Mouse (Mus musculus) bone marrow macrophage, adult 2 months (primary cell): Measurements from ENCODE around the gene Cib4. TPM values are rescaled to one million over a fixed set of nuclear protein-coding genes. Genes with fewer than 3 reads are reported as not detected.

Experiments
- H3K27ac ChIP-seq: 2 replicates; pipeline ENCODE4 v1.5.1; 2012; ENCODE audit warnings: low read depth, low read length; ENCODE audit not compliant: insufficient read depth
- H3K4me1 ChIP-seq: 2 replicates; pipeline ENCODE4 v1.6.1; 2012; ENCODE audit warnings: low read length; ENCODE audit not compliant: control insufficient read depth, insufficient read depth
- H3K4me3 ChIP-seq: 2 replicates; pipeline ENCODE4 v1.5.1; 2012; ENCODE audit warnings: mild to moderate bottlenecking, low read length, moderate library complexity; ENCODE audit not compliant: insufficient read depth
- CTCF ChIP-seq: IDR thresholded peaks from 2 replicates; pipeline ENCODE4 v1.5.1; 2012; ENCODE audit warnings: low read depth, mild to moderate bottlenecking, low read length, moderate library complexity
- POLR2A ChIP-seq: IDR thresholded peaks from 2 replicates; pipeline ENCODE4 v1.6.1; 2012; ENCODE audit warnings: mild to moderate bottlenecking, low read depth, low read length, borderline replicate concordance
- polyA plus RNA-seq: library from polyadenylated mRNA; stranded (reverse); fragments of >200 nt; gene quantifications from 2 replicates; pipeline ENCODE4 v1.2.4, GENCODE M21; 2012; ENCODE audit not compliant: missing spikeins, insufficient read depth, insufficient read length

Gene Cib4
- polyA plus RNA-seq, 1 experiment = not detected

GRCm38 (mm10) chr5:30588301-30588968 lies 42.8 kb upstream of the Cib4 start:
- H3K4me3 ChIP-seq = no peak overlapping the region
- TF ChIP-seq CTCF = no peak
- no peak overlapping the region for H3K27ac ChIP-seq
- H3K4me1 ChIP-seq = no peaks in the 10 kb centered on the region

GRCm38 (mm10) chr5:30587681-30588300 lies 42.2 kb upstream of the Cib4 start, which contains the start of gene Kcnk3:
Gene Kcnk3 (plus strand): TSS chr5:30588170.
- no peak for TF ChIP-seq POLR2A
- TF ChIP-seq CTCF = no peak
- no peaks in the 10 kb centered on the region for H3K4me1 ChIP-seq
- H3K27ac ChIP-seq = no peak within 1 kb of the TSS
- no peak within 1 kb of the TSS for H3K4me3 ChIP-seq

GRCm38 (mm10) chr5:30587101-30587500 lies 41.5 kb upstream of the Cib4 start:
- no peak for TF ChIP-seq CTCF
- no peak for TF ChIP-seq POLR2A
- Histone ChIP-seq H3K4me3 (no peak overlapping the region), H3K4me1 (no peaks in the 10 kb centered on the region), H3K27ac (no peak overlapping the region)

GRCm38 (mm10) chr5:30586616-30587015 lies 41.0 kb upstream of the Cib4 start:
- TF ChIP-seq CTCF = no peak
- TF ChIP-seq POLR2A = no peak
- Histone ChIP-seq H3K4me3 (no peak overlapping the region), H3K4me1 (no peaks in the 10 kb centered on the region), H3K27ac (no peak overlapping the region)

- H3K27ac ChIP-seq = no peak overlapping the region
- H3K4me1 ChIP-seq = no peaks in the 10 kb centered on the region
- TF ChIP-seq POLR2A (no peak), CTCF (no peak)
- no peak overlapping the region for H3K4me3 ChIP-seq
These were observed 36.4 kb upstream of the Cib4 start for GRCm38 (mm10) chr5:30582017-30582416.

- H3K27ac ChIP-seq = no peak overlapping the region
These were observed 35.1 kb upstream of the Cib4 start for GRCm38 (mm10) chr5:30580725-30581124.

GRCm38 (mm10) chr5:30578445-30579080 lies 32.9 kb upstream of the Cib4 start:
- Histone ChIP-seq H3K4me3 (no peak overlapping the region), H3K4me1 (no peaks in the 10 kb centered on the region), H3K27ac (no peak overlapping the region)
- TF ChIP-seq POLR2A = no peak
- no peak for TF ChIP-seq CTCF

More at GRCm38 (mm10) chr5:30580725-30581124, 35.1 kb upstream of the Cib4 start:
- H3K4me3 ChIP-seq = no peak overlapping the region
- TF ChIP-seq POLR2A = no peak
- TF ChIP-seq CTCF = no peak
- H3K4me1 ChIP-seq = no peaks in the 10 kb centered on the region

GRCm38 (mm10) chr5:30577654-30578310 lies 32.1 kb upstream of the Cib4 start:
- Histone ChIP-seq H3K4me3 (no peak overlapping the region), H3K27ac (no peak overlapping the region), H3K4me1 (no peaks in the 10 kb centered on the region)
- no peak for TF ChIP-seq POLR2A
- no peak for TF ChIP-seq CTCF

GRCm38 (mm10) chr5:30577251-30577650 lies 31.6 kb upstream of the Cib4 start:
- no peak for TF ChIP-seq CTCF
- TF ChIP-seq POLR2A = no peak
- Histone ChIP-seq H3K4me1 (no peaks in the 10 kb centered on the region), H3K27ac (no peak overlapping the region), H3K4me3 (no peak overlapping the region)
